Mouse (Mus musculus): ENCODE measurements around the gene Mvd.

GRCm38 (mm10) chr8:122414311-122414710 is 28.9 kb downstream of the Mvd start:
- TF ChIP-seq CTCF (IDR thresholded peaks at IDR 0.05; ENCODE audit: extremely low read depth, insufficient read length, insufficient replicate concordance, low read depth, low read length) (no peak), POLR2A (IDR thresholded peaks at IDR 0.05; ENCODE audit: low read depth, low read length) (no peak)

Data from small intestine, adult 2 months (tissue).